Mouse (Mus musculus): ENCODE data around the gene Jmjd8. TPM values are rescaled to one million over a fixed set of nuclear protein-coding genes. Genes with fewer than 3 reads are reported as not detected.
A peak's percentile ranks its signal among the peaks of the same experiment; 100 is the strongest.
"Not testable (repeated sequence)": the region's sequence is repeated elsewhere in the genome, so short reads cannot be mapped to it uniquely, and the experiment has no call there.

The Jmjd8 gene
- polyA plus RNA-seq, 1 experiment from 2014 or later: 50.2 TPM

- Histone ChIP-seq H3K4me3 (replicated peaks; ENCODE audit: low read depth, low read length) (peak overlapping the region; percentile 14), H3K4me2 (ENCODE audit: low read length) (peak overlapping the region; percentile 49), H3K36me3 (ENCODE audit: control insufficient read depth, insufficient read depth, low read length) (no peaks in the 10 kb centered on the region), H3K27ac (replicated peaks; ENCODE audit: low read depth, low read length) (peak overlapping the region; percentile 96), H3K9ac (replicated peaks; ENCODE audit: low read length) (peak overlapping the region; percentile 51), H3K4me1 (ENCODE audit: control insufficient read depth, insufficient read depth, low read length) (peaks cover 24% of the 10 kb centered on the region), H3K27me3 (ENCODE audit: control insufficient read depth, insufficient read depth, low read length) (no peaks in the 10 kb centered on the region), H3K9me3 (ENCODE audit: control insufficient read depth, low read length) (no peaks in the 10 kb centered on the region)
- ATAC-seq (ENCODE audit: low FRiP score, low TSS enrichment): peak; percentile 87
- 6% methylated on average over 10 of the region's 10 CpGs for WGBS
- DNase-seq: peak; percentile 90
Measured at GRCm38 (mm10) chr17:25802825-25803517, 25.7 kb upstream of the Jmjd8 start.

GRCm38 (mm10) chr17:25806507-25806906 lies 22.2 kb upstream of the Jmjd8 start:
- WGBS: 91% methylated on average over 4 of the region's 4 CpGs
- Histone ChIP-seq H3K4me1 (ENCODE audit: control insufficient read depth, insufficient read depth, low read length) (peaks cover 46% of the 10 kb centered on the region), H3K27me3 (ENCODE audit: control insufficient read depth, insufficient read depth, low read length) (no peaks in the 10 kb centered on the region)

GRCm38 (mm10) chr17:25807452-25807851 lies 21.2 kb upstream of the Jmjd8 start:
- H3K4me3 ChIP-seq (replicated peaks; ENCODE audit: low read depth, low read length); ATAC-seq (ENCODE audit: low FRiP score, low TSS enrichment): not testable (repeated sequence)
- WGBS: 60% methylated on average over 2 of the region's 2 CpGs

More at GRCm38 (mm10) chr17:25806507-25806906, 22.2 kb upstream of the Jmjd8 start:
- Histone ChIP-seq H3K4me2 (ENCODE audit: low read length) (no peak overlapping the region), H3K27ac (replicated peaks; ENCODE audit: low read depth, low read length) (no peak overlapping the region), H3K9ac (replicated peaks; ENCODE audit: low read length) (no peak overlapping the region), H3K36me3 (ENCODE audit: control insufficient read depth, insufficient read depth, low read length) (no peaks in the 10 kb centered on the region), H3K4me3 (replicated peaks; ENCODE audit: low read depth, low read length) (no peak overlapping the region), H3K9me3 (ENCODE audit: control insufficient read depth, low read length) (no peaks in the 10 kb centered on the region)
- ATAC-seq (ENCODE audit: low FRiP score, low TSS enrichment) (no peak), DNase-seq (no peak)

GRCm38 (mm10) chr17:25808028-25808427 lies 20.6 kb upstream of the Jmjd8 start:
- no peaks in the 10 kb centered on the region for H3K9me3 ChIP-seq (ENCODE audit: control insufficient read depth, low read length)
- WGBS: 31% methylated on average over 5 of the region's 5 CpGs
- H3K9ac ChIP-seq (replicated peaks; ENCODE audit: low read length): peak overlapping the region; percentile 96; the same call in 1 of the 2 replicates
- peak overlapping the region; percentile 99 for H3K27ac ChIP-seq (replicated peaks; ENCODE audit: low read depth, low read length)
- peak overlapping the region; percentile 95 for H3K4me2 ChIP-seq (ENCODE audit: low read length)
- peaks cover 45% of the 10 kb centered on the region for H3K4me1 ChIP-seq (ENCODE audit: control insufficient read depth, insufficient read depth, low read length)
- H3K4me3 ChIP-seq (replicated peaks; ENCODE audit: low read depth, low read length): peak overlapping the region; percentile 86
- DNase-seq (no peak), ATAC-seq (ENCODE audit: low FRiP score, low TSS enrichment) (no peak)
- no peaks in the 10 kb centered on the region for H3K27me3 ChIP-seq (ENCODE audit: control insufficient read depth, insufficient read depth, low read length)
- no peaks in the 10 kb centered on the region for H3K36me3 ChIP-seq (ENCODE audit: control insufficient read depth, insufficient read depth, low read length)

More at GRCm38 (mm10) chr17:25807452-25807851, 21.2 kb upstream of the Jmjd8 start:
- not testable (repeated sequence) for DNase-seq; H3K27me3 ChIP-seq (ENCODE audit: control insufficient read depth, insufficient read depth, low read length); H3K36me3 ChIP-seq (ENCODE audit: control insufficient read depth, insufficient read depth, low read length); H3K9me3 ChIP-seq (ENCODE audit: control insufficient read depth, low read length); H3K4me2 ChIP-seq (ENCODE audit: low read length); H3K27ac ChIP-seq (replicated peaks; ENCODE audit: low read depth, low read length); H3K9ac ChIP-seq (replicated peaks; ENCODE audit: low read length)
- H3K4me1 ChIP-seq (ENCODE audit: control insufficient read depth, insufficient read depth, low read length): peaks cover 45% of the 10 kb centered on the region

GRCm38 (mm10) chr17:25808789-25809605 lies 19.7 kb upstream of the Jmjd8 start, which contains the start of gene Fbxl16:
Gene Fbxl16, plus strand, starts transcription at chr17:25809085.
- Histone ChIP-seq H3K9me3 (ENCODE audit: control insufficient read depth, low read length) (no peaks in the 10 kb centered on the region), H3K27ac (replicated peaks; ENCODE audit: low read depth, low read length) (peak within 1 kb of the TSS; percentile 99), H3K4me2 (ENCODE audit: low read length) (peak within 1 kb of the TSS; percentile 95), H3K4me1 (ENCODE audit: control insufficient read depth, insufficient read depth, low read length) (peaks cover 42% of the 10 kb centered on the region), H3K4me3 (replicated peaks; ENCODE audit: low read depth, low read length) (peak within 1 kb of the TSS; percentile 86), H3K36me3 (ENCODE audit: control insufficient read depth, insufficient read depth, low read length) (no peaks in the 10 kb centered on the region), H3K9ac (replicated peaks; ENCODE audit: low read length) (peak within 1 kb of the TSS; percentile 96), H3K27me3 (ENCODE audit: control insufficient read depth, insufficient read depth, low read length) (no peaks in the 10 kb centered on the region)
- peak; percentile 90 for ATAC-seq (ENCODE audit: low FRiP score, low TSS enrichment)
- DNase-seq: peak; percentile 98
- under 1% methylated on average over 100 of the region's 100 CpGs for WGBS

- peak overlapping the region; percentile 86 for H3K4me3 ChIP-seq (replicated peaks; ENCODE audit: low read depth, low read length)
- ATAC-seq (ENCODE audit: low FRiP score, low TSS enrichment) (peak; percentile 35), DNase-seq (no peak)
- 5% methylated on average over 25 of the region's 25 CpGs for WGBS
- H3K4me1 ChIP-seq (ENCODE audit: control insufficient read depth, insufficient read depth, low read length): peaks cover 41% of the 10 kb centered on the region
- peak overlapping the region; percentile 99 for H3K27ac ChIP-seq (replicated peaks; ENCODE audit: low read depth, low read length)
- H3K9me3 ChIP-seq (ENCODE audit: control insufficient read depth, low read length): no peaks in the 10 kb centered on the region
- H3K4me2 ChIP-seq (ENCODE audit: low read length): peak overlapping the region; percentile 95
- H3K9ac ChIP-seq (replicated peaks; ENCODE audit: low read length): peak overlapping the region; percentile 96
- no peaks in the 10 kb centered on the region for H3K27me3 ChIP-seq (ENCODE audit: control insufficient read depth, insufficient read depth, low read length)
- H3K36me3 ChIP-seq (ENCODE audit: control insufficient read depth, insufficient read depth, low read length): no peaks in the 10 kb centered on the region
Measured at GRCm38 (mm10) chr17:25809606-25810340, 18.9 kb upstream of the Jmjd8 start.

- no peak overlapping the region for H3K27ac ChIP-seq (replicated peaks; ENCODE audit: low read depth, low read length)
- H3K27me3 ChIP-seq (ENCODE audit: control insufficient read depth, insufficient read depth, low read length): no peaks in the 10 kb centered on the region
- H3K36me3 ChIP-seq (ENCODE audit: control insufficient read depth, insufficient read depth, low read length): no peaks in the 10 kb centered on the region
- H3K9me3 ChIP-seq (ENCODE audit: control insufficient read depth, low read length): no peaks in the 10 kb centered on the region
- peaks cover 41% of the 10 kb centered on the region for H3K4me1 ChIP-seq (ENCODE audit: control insufficient read depth, insufficient read depth, low read length)
- peak overlapping the region; percentile 95 for H3K4me2 ChIP-seq (ENCODE audit: low read length)
- H3K4me3 ChIP-seq (replicated peaks; ENCODE audit: low read depth, low read length): peak overlapping the region; percentile 86; the same call in 1 of the 2 replicates
- ATAC-seq (ENCODE audit: low FRiP score, low TSS enrichment) (no peak), DNase-seq (no peak)
- 72% methylated on average over 4 of the region's 4 CpGs for whole genome bisulfite sequencing
- 0 out of 2 replicates have a peak overlapping the region, but pooled peaks have one; percentile 16 for H3K9ac ChIP-seq (replicated peaks; ENCODE audit: low read length)
Measured at GRCm38 (mm10) chr17:25810890-25811289, 17.8 kb upstream of the Jmjd8 start.

GRCm38 (mm10) chr17:25813471-25813870 lies 15.2 kb upstream of the Jmjd8 start:
- H3K27me3 ChIP-seq (ENCODE audit: control insufficient read depth, insufficient read depth, low read length): peaks cover 9% of the 10 kb centered on the region
- no peak overlapping the region for H3K27ac ChIP-seq (replicated peaks; ENCODE audit: low read depth, low read length)
- no peaks in the 10 kb centered on the region for H3K9me3 ChIP-seq (ENCODE audit: control insufficient read depth, low read length)
- H3K4me2 ChIP-seq (ENCODE audit: low read length): peak overlapping the region; percentile 41
- peak overlapping the region; percentile 42; the same call in 1 of the 2 replicates for H3K9ac ChIP-seq (replicated peaks; ENCODE audit: low read length)
- peaks cover 22% of the 10 kb centered on the region for H3K36me3 ChIP-seq (ENCODE audit: control insufficient read depth, insufficient read depth, low read length)
- H3K4me3 ChIP-seq (replicated peaks; ENCODE audit: low read depth, low read length): 0 out of 2 replicates have a peak overlapping the region, but pooled peaks have one; percentile 10
- peaks cover 34% of the 10 kb centered on the region for H3K4me1 ChIP-seq (ENCODE audit: control insufficient read depth, insufficient read depth, low read length)
- 3% methylated on average over 20 of the region's 20 CpGs for WGBS
- DNase-seq (peak; percentile 78), ATAC-seq (ENCODE audit: low FRiP score, low TSS enrichment) (no peak)

Measured in midbrain, embryonic 14.5 days (tissue).